Mouse (Mus musculus): ENCODE measurements around the gene Hccs. TPM values are rescaled to one million over a fixed set of nuclear protein-coding genes. Genes with fewer than 3 reads are reported as not detected.

The Hccs gene
- polyA plus RNA-seq, 1 experiment from 2014 or later: 30.0 TPM

DNA sequence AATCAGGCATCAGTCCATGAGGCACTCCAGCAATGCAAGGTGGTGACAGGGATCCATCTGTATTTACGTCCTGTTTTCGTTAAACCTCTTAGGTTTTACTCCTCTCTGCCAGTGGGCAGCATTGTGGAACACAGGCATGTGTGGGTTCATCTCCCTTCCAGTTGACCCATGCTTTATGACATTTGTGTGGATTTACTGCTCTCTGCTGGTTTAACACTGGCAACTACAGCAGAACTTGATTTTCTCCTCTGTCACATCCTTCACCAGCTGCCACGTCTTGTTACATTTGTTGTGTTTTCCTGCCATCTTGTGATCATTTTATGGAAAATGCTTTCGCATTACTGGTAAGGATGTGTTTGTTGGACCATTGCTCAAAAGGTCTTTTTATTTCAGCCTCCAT is 20.6 kb downstream of the Hccs start:
- 62% methylated on average over 4 of the region's 4 CpGs for WGBS
- Histone ChIP-seq H3K4me1 (no peaks in the 10 kb centered on the region), H3K9ac (no peak overlapping the region), H3K4me3 (no peak overlapping the region), H3K4me2 (no peak overlapping the region), H3K27me3 (peaks cover 8% of the 10 kb centered on the region; the same call in 1 of the 2 replicates), H3K27ac (no peak overlapping the region), H3K36me3 (no peaks in the 10 kb centered on the region), H3K9me3 (no peaks in the 10 kb centered on the region)
- ATAC-seq (ENCODE audit: borderline replicate concordance, extremely low read depth, low FRiP score, low TSS enrichment): no peak; the same call in 1 of the 2 replicates

DNA sequence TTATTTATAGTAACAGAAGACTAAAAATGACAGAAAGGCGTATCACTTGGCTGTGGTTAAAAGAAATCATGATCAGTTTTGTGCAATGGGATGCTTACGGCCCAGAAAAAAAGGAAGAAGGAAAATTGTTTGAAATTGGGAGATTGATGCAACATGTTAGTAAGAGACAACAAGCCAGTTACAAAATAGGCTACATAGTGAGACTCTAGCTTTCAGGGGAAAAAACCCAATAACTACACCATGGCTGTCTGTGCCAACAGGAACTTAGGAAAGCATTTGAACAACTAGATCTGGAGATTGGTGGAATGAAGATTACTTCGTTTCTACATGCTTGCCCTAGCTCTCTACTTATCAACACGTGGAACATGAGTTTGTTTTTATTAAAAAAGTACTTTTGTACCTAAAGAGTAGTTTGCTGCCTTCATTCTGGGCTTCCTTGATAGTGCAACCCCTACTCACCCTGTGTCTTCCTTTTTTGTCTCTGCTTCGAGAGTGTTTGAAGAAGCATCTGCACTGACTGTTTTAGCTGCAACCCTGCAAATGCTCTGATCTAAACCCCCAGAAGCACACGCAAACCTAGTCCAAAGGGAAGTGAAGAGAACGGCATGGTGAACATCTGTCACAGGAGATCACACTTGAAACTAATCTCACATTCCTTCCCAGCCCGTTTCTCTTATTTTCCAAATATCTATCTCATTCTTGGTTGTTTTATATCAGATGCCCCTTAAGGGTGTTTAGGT is 56.6 kb downstream of the Hccs start:
- Histone ChIP-seq H3K27ac (no peak overlapping the region), H3K27me3 (no peaks in the 10 kb centered on the region; the same call in 1 of the 2 replicates), H3K4me2 (no peak overlapping the region), H3K4me3 (no peak overlapping the region), H3K9ac (no peak overlapping the region), H3K9me3 (no peaks in the 10 kb centered on the region), H3K4me1 (no peaks in the 10 kb centered on the region), H3K36me3 (no peaks in the 10 kb centered on the region)
- ATAC-seq (ENCODE audit: borderline replicate concordance, extremely low read depth, low FRiP score, low TSS enrichment): no peak
- 63% methylated on average over 8 of the region's 8 CpGs for WGBS

GRCm38 (mm10) chrX:169262212-169262611 is 58.0 kb downstream of the Hccs start:
- WGBS: 62% methylated on average over 2 of the region's 2 CpGs
- no peak overlapping the region for H3K27ac ChIP-seq
- H3K4me1 ChIP-seq: no peaks in the 10 kb centered on the region
- no peaks in the 10 kb centered on the region for H3K36me3 ChIP-seq
- ATAC-seq (ENCODE audit: borderline replicate concordance, extremely low read depth, low FRiP score, low TSS enrichment): no peak
- no peak overlapping the region for H3K9ac ChIP-seq
- H3K9me3 ChIP-seq: no peaks in the 10 kb centered on the region
- H3K4me3 ChIP-seq: no peak overlapping the region
- no peaks in the 10 kb centered on the region; the same call in 1 of the 2 replicates for H3K27me3 ChIP-seq
- H3K4me2 ChIP-seq: no peak overlapping the region

DNA sequence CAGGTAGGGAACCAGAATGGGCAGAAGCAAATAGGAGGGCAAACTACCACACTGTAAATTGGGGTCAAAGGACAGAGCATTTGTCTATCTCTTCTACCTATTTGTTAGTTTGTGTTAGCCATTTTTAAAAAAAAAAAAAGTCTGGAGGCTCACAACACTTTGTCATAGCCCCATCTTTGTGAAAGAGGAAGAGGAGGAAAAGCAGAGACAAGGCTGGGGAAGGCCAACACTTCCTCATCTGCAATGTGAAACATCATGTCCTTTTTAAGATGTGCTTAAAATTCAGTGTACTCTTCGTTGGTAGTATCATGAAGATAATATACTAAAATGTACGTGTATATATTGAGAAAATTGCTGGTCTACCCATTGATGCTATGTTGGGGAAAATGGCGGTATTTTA is 59.1 kb downstream of the Hccs start:
- Histone ChIP-seq H3K4me2 (no peak overlapping the region), H3K9ac (no peak overlapping the region), H3K27ac (no peak overlapping the region), H3K9me3 (no peaks in the 10 kb centered on the region), H3K27me3 (no peaks in the 10 kb centered on the region; the same call in 1 of the 2 replicates), H3K36me3 (no peaks in the 10 kb centered on the region), H3K4me3 (no peak overlapping the region), H3K4me1 (no peaks in the 10 kb centered on the region)
- no peak for ATAC-seq (ENCODE audit: borderline replicate concordance, extremely low read depth, low FRiP score, low TSS enrichment)
- 74% methylated on average over 3 of the region's 3 CpGs for WGBS

DNA sequence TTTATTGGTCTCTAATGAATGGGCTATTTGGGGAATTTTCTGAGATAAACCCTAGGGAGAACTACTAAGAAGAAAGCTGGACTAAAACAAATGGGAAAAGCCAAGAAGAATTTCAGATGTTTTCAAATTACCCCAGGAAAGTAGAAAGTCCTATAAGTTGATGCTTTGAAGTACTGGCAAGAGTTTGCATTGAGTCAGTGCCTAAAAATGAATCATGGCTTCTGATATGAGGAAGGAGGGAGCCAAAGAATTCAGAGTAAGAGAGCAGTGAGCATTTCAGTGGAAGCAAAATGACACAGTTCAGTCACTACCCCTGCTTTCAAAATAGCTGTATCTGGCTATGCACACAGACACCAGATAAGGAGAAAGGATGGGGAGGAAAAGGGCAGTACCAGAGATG is 63.4 kb downstream of the Hccs start:
- ATAC-seq (ENCODE audit: borderline replicate concordance, extremely low read depth, low FRiP score, low TSS enrichment): no peak

GRCm38 (mm10) chrX:169255915-169256314 is 64.3 kb downstream of the Hccs start:
- H3K4me3 ChIP-seq: no peak overlapping the region
- no peaks in the 10 kb centered on the region for H3K27me3 ChIP-seq
- no peak for ATAC-seq (ENCODE audit: borderline replicate concordance, extremely low read depth, low FRiP score, low TSS enrichment)
- H3K9ac ChIP-seq: no peak overlapping the region
- H3K4me1 ChIP-seq: no peaks in the 10 kb centered on the region
- no peaks in the 10 kb centered on the region for H3K9me3 ChIP-seq
- no peak overlapping the region for H3K27ac ChIP-seq
- 67% methylated on average over 1 of the region's 1 CpGs for WGBS
- H3K4me2 ChIP-seq: no peak overlapping the region
- H3K36me3 ChIP-seq: no peaks in the 10 kb centered on the region

More for the DNA sequence above, 63.4 kb downstream of the Hccs start:
- Histone ChIP-seq H3K36me3 (no peaks in the 10 kb centered on the region), H3K9me3 (no peaks in the 10 kb centered on the region), H3K4me1 (no peaks in the 10 kb centered on the region), H3K27ac (no peak overlapping the region), H3K9ac (no peak overlapping the region), H3K4me3 (no peak overlapping the region), H3K4me2 (no peak overlapping the region), H3K27me3 (no peaks in the 10 kb centered on the region)

DNA sequence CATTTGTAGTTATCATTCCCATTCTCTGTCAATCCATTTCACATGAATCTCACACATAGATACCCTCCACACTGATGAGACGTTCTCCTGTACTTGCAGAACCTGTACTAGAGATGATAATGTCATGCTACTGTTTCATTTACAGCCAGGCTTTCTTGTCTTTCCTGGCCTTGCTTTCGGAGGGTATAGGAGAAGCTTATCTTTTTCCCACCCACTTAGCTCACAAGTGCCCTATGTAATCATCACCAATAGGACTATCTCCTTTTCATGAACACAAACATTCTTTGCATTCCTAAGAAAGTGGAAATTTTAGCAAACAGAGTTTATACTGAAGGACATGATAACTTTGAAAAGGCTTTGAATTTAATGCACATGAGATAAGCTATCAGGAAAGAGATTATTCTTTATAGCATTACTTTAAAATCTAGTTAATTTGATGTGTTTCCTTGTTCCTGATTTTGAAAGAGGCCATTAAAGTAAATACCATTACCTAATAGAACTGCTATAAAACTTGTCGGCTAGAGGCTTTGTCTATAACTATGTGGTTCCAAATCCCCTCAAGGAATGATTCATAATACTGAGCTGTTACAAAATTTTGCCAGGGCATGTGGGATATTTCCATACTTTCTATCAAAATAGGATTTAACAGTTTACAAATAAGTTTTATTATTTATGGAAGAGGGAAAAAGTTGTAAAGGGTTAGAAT is 97.7 kb downstream of the Hccs start:
- WGBS: 40% methylated on average over 3 of the region's 3 CpGs

DNA sequence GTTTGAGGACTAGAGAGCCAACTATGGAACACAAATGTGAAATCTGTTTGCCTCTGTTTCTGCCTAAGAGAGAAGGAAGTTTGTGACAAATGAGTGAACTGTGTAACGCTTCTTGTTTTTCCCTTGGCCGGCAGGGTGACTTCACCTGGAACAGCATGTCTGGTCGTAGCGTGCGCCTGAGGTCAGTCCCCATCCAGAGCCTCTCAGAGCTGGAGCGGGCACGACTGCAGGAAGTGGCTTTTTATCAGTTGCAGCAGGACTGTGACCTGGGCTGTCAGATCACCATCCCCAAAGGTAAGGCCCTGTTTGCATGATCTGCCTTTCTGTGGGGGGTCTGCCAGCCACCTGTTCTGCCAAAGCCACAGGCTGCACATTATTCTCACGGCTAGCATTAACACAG is 100.1 kb downstream of the Hccs start:
- Histone ChIP-seq H3K4me2 (no peak overlapping the region), H3K9me3 (no peaks in the 10 kb centered on the region), H3K4me3 (no peak overlapping the region), H3K27ac (no peak overlapping the region), H3K36me3 (no peaks in the 10 kb centered on the region), H3K4me1 (no peaks in the 10 kb centered on the region), H3K9ac (no peak overlapping the region), H3K27me3 (peaks cover 15% of the 10 kb centered on the region; the same call in 1 of the 2 replicates)
- ATAC-seq (ENCODE audit: borderline replicate concordance, extremely low read depth, low FRiP score, low TSS enrichment): no peak; the same call in 1 of the 2 replicates
- 61% methylated on average over 8 of the region's 8 CpGs for WGBS

More for the DNA sequence above, 97.7 kb downstream of the Hccs start:
- ATAC-seq (ENCODE audit: borderline replicate concordance, extremely low read depth, low FRiP score, low TSS enrichment): no peak
- Histone ChIP-seq H3K4me1 (no peaks in the 10 kb centered on the region), H3K4me3 (no peak overlapping the region), H3K9me3 (no peaks in the 10 kb centered on the region), H3K27me3 (peaks cover 15% of the 10 kb centered on the region; the same call in 1 of the 2 replicates), H3K27ac (no peak overlapping the region), H3K36me3 (no peaks in the 10 kb centered on the region), H3K9ac (no peak overlapping the region), H3K4me2 (no peak overlapping the region)

DNA sequence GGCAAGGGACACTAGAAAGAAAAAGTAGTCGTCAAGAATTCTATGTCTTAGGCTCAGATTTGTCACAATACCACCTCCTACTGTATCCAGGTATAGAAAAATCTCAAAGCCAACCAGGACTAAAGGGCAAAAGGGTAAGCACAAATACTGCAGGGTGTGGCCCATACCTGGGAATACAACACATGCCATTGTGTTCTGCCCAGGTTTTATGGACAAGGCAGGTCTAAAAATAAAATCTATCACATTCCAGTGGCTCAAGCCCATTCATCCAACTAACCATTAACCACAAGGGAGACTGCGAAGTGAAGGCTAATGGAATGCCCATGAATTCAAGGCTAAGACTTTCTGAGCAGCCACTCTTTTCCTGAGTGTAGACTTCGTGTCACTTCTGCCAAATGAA is 110.2 kb downstream of the Hccs start:
- 58% methylated on average over 3 of the region's 3 CpGs for WGBS

More for the DNA sequence above, 110.2 kb downstream of the Hccs start:
- ATAC-seq (ENCODE audit: borderline replicate concordance, extremely low read depth, low FRiP score, low TSS enrichment): no peak
- Histone ChIP-seq H3K4me3 (no peak overlapping the region), H3K9ac (no peak overlapping the region), H3K27me3 (no peaks in the 10 kb centered on the region; the same call in 1 of the 2 replicates), H3K9me3 (no peaks in the 10 kb centered on the region), H3K4me1 (no peaks in the 10 kb centered on the region), H3K27ac (no peak overlapping the region), H3K4me2 (no peak overlapping the region), H3K36me3 (no peaks in the 10 kb centered on the region)

Other genes with a start within 250 kb of the Hccs start
- gene Amelx, start 133.2 kb downstream of the Hccs start, polyA plus RNA-seq (2015; fragmentation: Nextera tagmentation; extraction: Ambion mirVana): 0.36 TPM in 1 of 2 replicates, not detected in the other